Comparison of ENCODE assay signal across 8 mouse cellular contexts in the genomic region with DNA sequence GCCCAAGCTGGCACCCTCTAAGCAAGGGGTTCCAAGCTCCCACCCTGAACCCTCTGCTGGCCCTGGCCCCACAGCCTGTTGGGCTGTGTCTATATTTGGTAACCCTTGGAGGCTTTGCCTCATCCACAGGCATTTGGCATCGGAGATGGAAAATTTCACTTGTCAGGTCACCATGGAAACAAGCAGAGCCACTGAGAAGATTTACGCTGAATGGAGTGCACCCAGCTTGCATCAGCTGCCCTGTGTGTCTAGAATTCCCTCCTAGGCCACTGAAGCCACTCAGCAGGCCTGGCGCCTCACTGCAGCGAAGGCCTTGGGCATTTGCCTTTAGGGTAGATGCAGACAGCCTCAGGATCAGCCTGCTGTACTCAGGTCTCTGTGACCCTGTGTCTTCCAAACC. TPM values are rescaled to one million over a fixed set of nuclear protein-coding genes. Genes with fewer than 3 reads are reported as not detected.
DNase-seq lines count a peak whose midpoint lies in the region; ATAC-seq and TF ChIP-seq lines count a peak whose summit lies in the region.

No protein-coding gene starts in this region.

- no peaks in the 10 kb centered on the region for H3K9me3 ChIP-seq in midbrain, embryonic 11.5 days (ENCODE audit: control insufficient read depth, low read length)

- WGBS in midbrain, embryonic 11.5 days, result 54% methylated on average over 4 of the region's 4 CpGs

- no peaks in the 10 kb centered on the region for H3K27me3 ChIP-seq in midbrain, embryonic 11.5 days (ENCODE audit: control insufficient read depth, insufficient read depth, low read length)

- DNase-seq in 3T3-L1 (ENCODE audit: low read depth, low spot score), result peak; percentile 99
- peak; percentile 34 to 40 for DNase-seq in adrenal gland, adult 18-20 months (ENCODE audit: low spot score in 2 of 2)
- DNase-seq in heart, postnatal 25 days (ENCODE audit: low spot score), result peak; percentile 55
- peak; percentile 88 for DNase-seq in layer of hippocampus, adult 9-11 months
- DNase-seq in midbrain, embryonic 11.5 days (ENCODE audit: low spot score, missing footprints), result no peak
- no peak for DNase-seq in spleen, adult 18-20 months
- DNase-seq in thymus, postnatal 36 days, result no peak

- H3K36me3 ChIP-seq in midbrain, embryonic 11.5 days (ENCODE audit: control insufficient read depth, insufficient read depth, low read length), result 0 out of 2 replicates have a peak, but pooled peaks cover 4% of the 10 kb centered on the region

- TF ChIP-seq POLR2A in embryonic fibroblast, embryonic 13.5 days (IDR thresholded peaks at IDR 0.05; ENCODE audit: low read depth, low read length), result no peak; the same call in 1 of the 2 replicates

- ATAC-seq in midbrain, embryonic 11.5 days (ENCODE audit: low FRiP score), result 0 out of 2 replicates have a peak, but pooled peaks have one; percentile 20

- peak overlapping the region; percentile 91 for H3K27ac ChIP-seq in embryonic fibroblast, embryonic 13.5 days (ENCODE audit: insufficient read depth, low read length)
- H3K27ac ChIP-seq in midbrain, embryonic 11.5 days (ENCODE audit: low read depth, low read length), result no peak overlapping the region

- no peak overlapping the region for H3K4me2 ChIP-seq in midbrain, embryonic 11.5 days

- peaks cover 5% of the 10 kb centered on the region; the same call in 1 of the 2 replicates for H3K4me1 ChIP-seq in embryonic fibroblast, embryonic 13.5 days (ENCODE audit: control insufficient read depth, insufficient read depth, low read length)
- H3K4me1 ChIP-seq in midbrain, embryonic 11.5 days (ENCODE audit: control insufficient read depth, insufficient read depth, low read length), result peaks cover 23% of the 10 kb centered on the region

- intact Hi-C loops in heart, postnatal 25 days (cut with DNase I), result no loop called here

- no peak overlapping the region for H3K4me3 ChIP-seq in embryonic fibroblast, embryonic 13.5 days (ENCODE audit: insufficient read depth, low read length)
- no peak overlapping the region for H3K4me3 ChIP-seq in midbrain, embryonic 11.5 days (ENCODE audit: low read depth, low read length)

- TF ChIP-seq CTCF in embryonic fibroblast, embryonic 13.5 days (IDR thresholded peaks at IDR 0.05; ENCODE audit: borderline replicate concordance, insufficient read depth, low read length), result no peak

- H3K9ac ChIP-seq in midbrain, embryonic 11.5 days (ENCODE audit: low read length), result no peak overlapping the region

RNA-seq across cellular contexts. Expression of a gene that starts 5.2 kb away (rescaled TPM):
- 10 to 100 TPM; 18.6 to 20.0 TPM for total RNA-seq in adrenal gland, adult 18-20 months (2021)
- 33.7 and 54.3 TPM in 2 replicates for polyA plus RNA-seq in embryonic fibroblast, embryonic 13.5 days (2011; ENCODE audit: insufficient read length, low read depth, missing spikeins)
- total RNA-seq in heart, postnatal 25 days (2021), result 10 to 100 TPM; 33.8 to 36.1 TPM
- polyA plus RNA-seq in midbrain, embryonic 11.5 days (2014; fragmentation: Nextera tagmentation; extraction: Ambion mirVana), result 7.4 and 9.6 TPM in 2 replicates

Comparison
In these comparisons a context has a peak if more than half of its experiments do, and no peak if none do; other contexts are left out.
1. DNase-seq: peak in 3T3-L1 (single experiment), adrenal gland, adult 18-20 months (2 of 2), heart, postnatal 25 days (single experiment) and layer of hippocampus, adult 9-11 months (single experiment); none in midbrain, embryonic 11.5 days (single experiment), spleen, adult 18-20 months (0 of 2) and thymus, postnatal 36 days (0 of 2).